Mouse (Mus musculus): ENCODE measurements at regions not wholly inside any gene's neighbourhood (a gene's known extent, or its start where the extent isn't known, plus 50 kb on each side); places are given as distances from the start of the nearest gene placed in this dataset.

DNA sequence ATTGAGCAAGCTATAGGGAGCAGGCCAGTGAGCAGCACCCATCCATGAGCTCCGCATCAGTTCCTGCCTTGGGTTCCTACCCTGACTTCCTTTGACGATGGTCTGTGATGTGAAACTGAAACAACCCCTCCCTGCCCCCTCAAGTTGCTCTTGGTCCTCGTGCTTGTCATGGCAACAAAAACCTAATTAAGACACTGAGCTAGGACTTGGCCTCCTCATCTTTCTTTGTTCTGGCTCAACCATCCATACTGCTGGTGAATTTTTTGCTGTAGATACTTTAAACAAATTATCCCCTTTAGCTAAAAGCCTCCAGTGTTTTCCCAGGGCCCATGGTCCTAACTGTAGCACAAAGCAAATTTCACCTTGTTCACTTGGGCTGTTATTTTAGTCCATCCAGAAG is 129.9 kb upstream of the Peli2 start:
- in situ Hi-C loops (cut with MboI, MseI) = no loop called here

DNA sequence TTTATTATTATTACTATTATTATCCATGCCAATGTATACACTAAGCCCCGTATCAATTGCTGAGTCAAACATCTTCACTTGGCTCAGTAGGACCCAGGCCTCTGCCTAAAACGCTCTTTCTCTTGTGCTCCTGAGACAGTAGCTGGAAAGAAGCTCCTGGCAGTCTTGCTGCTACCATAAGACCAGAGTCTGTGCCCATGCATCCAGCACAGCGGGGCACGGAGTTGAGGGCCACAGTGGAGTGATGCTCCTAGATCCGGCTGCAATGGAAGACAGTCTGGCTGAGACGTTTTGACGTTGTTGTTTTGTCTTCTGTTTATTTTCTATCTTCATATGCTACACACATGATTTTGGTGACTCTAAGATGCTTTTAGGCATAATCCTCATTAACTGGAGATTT is 129.1 kb upstream of the Peli2 start:
- in situ Hi-C loops (cut with MboI, MseI) = no loop called here

DNA sequence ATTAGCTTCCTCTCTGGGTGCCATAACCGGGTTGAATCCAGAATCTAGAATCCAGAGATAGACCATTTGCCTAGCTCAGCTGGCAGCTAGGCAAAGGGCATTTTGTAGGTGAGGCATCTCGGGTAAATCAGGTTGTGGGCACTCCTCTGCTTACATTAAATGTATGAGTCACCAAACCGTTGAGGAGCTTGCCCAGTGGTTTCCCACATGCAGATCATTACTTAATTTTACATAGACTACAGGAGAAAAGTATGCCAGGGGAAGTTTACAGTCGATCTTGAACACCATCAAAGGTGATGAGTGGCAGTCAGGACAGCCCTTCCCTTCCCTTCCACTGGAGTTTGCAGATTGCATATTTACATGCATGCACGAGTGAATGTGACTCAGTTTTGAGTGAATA is 128.5 kb upstream of the Peli2 start:
- in situ Hi-C loops (cut with MboI, MseI) = no loop called here

DNA sequence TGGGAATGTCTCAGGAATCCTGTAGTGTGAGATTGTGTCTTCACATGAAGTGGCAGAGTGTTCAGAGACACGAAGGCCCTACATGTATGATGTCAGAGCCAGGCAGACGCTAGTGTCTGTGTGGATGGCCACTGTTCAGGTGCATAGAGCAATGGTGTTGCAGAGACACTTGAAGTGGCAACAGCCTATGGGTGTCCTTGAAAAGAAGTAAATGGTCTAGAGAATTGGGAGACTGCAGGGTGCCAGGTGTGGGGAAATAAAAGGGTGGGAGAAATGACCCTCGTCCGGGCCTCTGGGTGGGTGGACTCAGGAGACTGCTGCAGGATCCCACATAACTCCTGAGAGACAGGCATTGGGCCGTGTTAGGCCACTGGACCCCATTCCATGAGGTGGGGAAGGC is 127.8 kb upstream of the Peli2 start:
- in situ Hi-C loops (cut with MboI, MseI) = no loop called here

DNA sequence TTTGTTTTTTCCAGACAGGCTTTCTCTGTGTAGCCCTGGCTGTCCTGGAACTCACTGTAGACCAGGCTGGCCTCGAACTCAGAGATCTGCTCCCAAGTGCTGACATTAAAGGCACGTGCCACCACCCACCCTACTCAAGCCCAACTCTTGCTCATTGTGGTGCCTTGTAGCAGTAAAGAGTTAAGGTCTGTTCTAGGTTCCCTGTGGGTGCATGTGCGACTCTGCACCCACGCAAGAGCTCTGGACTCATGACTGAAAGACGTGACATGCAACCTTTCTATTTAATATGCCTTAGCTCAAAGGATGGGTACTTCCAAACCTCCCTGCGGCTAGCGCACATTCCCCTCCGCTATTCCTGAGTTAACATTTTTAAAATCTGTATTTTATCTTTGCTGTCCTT is 121.7 kb upstream of the Peli2 start:
- in situ Hi-C loops (cut with MboI, MseI) = no loop called here

DNA sequence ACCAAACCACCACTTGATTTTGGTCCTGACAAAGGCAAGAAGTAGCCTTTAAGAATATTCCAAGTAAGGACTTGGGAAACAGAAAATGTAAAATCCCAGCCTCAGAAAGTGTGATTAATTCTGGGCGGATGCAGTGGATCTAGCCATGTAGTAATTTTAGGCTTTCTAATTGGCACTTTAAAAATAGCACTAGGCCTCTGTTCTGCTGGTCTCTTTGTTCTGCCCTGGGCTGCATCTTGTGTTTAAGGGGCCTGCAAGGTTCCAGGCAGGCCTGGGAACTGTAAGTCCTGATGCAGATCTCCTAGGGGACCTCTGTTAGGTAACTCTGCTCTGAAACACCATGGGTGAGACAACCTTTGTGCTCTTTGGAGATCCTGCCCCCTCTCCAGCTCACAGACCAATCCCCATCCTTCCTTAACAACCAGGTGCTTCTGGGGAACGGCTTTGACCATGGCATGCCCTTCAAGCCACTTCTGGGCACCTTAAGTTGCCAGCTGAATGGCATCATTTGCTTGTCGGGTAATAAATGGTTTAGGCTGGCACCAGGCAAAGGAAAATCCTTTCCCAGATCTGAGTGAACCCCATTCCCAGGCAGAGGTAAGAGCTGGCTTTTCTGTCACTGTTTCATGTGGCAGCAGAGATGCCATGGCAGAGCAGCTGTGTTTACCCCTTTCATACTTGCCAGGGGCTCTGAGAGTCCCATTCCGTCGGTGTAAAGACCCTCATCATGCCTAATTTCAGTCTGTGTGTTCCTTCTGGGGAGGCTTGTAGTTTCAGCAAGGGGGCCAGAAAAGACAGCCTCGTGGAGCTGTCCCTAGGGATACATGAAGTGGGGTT is 115.3 kb upstream of the Peli2 start:
- in situ Hi-C loops (cut with MboI, MseI) = no loop called here

DNA sequence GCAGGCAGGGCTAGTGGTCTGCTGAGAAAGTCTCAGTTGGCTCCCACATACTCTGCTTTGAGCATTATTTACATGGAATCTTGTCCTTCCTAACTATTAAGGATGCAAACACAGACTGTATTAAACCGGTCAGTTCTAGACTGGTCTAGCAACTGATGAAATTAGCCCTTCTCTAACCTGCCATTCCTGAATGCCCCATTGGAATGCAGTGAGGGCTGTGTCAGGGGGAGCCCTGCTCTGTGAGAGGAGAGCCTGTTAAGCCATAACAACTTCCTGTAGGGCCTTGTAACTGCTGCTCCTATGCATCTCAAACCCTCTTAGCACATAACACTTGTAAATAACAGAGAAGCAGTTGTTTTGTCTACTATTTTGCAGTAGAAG is 114.7 kb upstream of the Peli2 start:
- in situ Hi-C loops (cut with MboI, MseI) = no loop called here

DNA sequence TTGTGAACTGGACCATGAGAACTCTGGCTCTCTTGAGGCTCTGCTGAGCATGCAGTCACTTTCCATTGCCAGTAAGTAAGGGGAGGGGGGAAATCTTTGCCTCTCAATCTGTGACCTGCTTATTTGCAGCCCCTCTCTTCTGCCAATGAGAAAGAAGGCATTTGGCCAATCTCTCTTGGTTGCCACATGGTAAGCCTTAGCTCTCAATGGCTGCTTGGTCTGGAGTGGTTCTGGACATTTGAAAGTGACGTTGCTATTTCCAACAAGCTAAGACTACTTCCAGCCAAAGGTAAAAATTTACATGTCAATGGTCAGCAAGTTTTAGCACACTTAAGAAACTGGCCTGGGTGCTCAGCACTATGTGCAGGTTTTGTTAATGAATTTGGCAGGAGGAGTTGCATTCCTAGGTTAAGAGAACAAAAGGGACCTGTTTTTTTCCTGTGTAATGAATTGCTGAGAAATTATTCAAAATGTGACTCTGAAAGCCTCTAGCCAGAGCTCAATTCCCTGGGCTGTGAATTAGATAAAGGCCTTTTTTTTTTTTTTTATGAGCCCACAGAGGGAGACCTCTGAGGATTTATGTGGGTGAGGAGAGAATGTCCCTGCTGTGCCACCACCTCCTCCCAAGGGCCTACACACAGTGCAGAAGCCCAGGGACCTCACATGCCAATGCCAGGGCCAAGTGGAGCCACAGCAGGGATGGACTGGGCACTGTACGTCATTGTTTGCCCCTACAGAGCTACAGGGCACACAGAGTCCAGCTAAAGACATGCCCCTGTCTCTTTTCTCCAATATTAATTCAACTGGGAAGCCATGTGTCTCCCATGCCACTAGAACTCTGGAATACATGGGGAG is 108.0 kb upstream of the Peli2 start:
- in situ Hi-C loops (cut with MboI, MseI) = no loop called here

DNA sequence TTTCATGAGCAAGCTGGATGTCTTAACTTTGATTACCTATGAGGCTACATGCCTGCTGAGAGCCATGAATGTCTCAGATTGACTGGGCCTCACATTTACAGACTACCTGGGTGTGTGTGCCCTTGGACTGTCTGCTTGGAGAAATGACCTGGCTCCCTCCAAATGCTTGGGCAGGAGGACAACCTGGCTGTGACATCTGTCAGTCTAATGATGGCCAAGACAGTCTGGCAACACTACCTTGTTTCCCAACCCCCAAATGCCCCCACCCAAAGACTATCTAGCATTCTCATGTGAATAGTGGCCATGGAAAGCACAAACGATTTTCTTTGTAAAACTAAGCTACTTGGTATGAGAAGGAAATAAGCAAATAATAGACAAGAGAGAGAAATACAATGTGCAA is 107.2 kb upstream of the Peli2 start:
- in situ Hi-C loops (cut with MboI, MseI) = no loop called here

DNA sequence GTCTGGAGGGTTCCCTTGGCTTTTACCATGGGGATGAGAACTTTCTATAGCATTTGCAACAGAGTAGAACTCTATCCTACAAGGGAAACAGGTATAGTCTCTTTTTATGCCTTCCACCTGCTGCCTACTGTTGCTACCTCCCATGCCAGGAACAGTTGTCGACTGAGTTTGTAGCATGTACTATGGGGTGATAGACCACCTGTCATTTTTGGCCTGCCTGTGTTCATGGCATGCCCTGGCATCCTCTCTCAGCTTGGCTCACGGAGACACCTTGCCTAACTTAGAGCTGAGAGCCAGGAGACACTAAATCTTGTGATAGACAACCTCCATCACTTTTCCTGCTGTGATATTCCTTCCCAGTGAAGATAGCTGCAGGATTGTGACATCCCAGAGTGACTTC is 105.8 kb upstream of the Peli2 start:
- in situ Hi-C loops (cut with MboI, MseI) = no loop called here

DNA sequence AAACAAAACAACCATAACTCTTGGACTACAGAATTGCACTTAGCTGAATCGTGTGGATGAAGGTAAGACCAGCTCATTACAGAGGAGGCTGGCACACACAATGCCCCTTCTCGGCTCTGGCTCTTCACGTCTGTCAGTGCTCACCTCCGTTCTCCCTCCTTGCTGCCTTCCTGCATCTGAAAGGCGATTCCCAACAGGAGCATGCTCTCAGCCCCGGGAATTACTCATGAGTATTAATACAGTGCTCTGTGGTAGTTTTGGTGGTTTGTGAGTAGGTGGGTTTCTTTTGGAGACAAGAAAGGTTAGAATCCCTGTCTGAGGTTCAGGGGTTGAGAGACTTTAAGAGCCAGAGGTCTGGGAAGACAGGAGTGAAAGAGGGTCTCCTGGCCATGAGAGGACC is 102.7 kb upstream of the Peli2 start:
- in situ Hi-C loops (cut with MboI, MseI) = no loop called here

DNA sequence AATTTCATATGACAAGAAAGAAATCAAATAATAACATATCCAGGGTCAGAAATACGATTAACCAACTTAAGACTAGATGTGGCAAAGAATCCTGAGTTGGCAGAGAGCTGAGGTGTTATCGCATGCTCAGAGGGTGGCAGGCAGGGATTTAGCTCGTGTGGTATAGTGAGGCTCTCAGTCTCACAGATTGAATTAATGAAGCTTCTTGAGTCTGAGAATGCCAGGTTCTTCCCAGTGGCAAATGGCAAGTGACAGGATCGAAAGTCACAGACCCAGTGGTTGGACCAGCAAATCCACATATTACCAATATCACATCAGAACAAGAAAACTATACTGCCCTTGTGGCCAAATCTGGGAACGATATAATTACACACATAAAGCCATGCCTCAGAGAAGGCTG is 101.3 kb upstream of the Peli2 start:
- in situ Hi-C loops (cut with MboI, MseI) = no loop called here

DNA sequence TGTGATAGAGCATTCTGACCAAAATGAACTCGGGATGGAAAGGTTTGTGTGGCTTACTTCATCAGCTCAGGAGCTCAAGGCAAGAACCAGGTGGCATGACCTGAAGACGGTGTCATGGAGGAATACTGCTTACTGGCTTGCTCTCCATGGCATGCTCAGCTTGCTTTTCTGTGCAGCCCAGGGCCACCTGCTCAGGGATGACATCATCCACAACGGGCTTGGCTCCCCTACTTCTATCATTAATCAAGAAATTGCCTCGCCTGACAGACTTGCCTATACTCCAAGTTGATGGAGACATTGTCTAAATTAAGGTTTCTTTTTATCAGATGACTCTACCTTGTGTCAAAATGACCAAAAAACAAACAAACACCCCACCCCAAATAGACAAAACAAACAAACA is 98.4 kb upstream of the Peli2 start:
- in situ Hi-C loops (cut with MboI, MseI) = no loop called here

DNA sequence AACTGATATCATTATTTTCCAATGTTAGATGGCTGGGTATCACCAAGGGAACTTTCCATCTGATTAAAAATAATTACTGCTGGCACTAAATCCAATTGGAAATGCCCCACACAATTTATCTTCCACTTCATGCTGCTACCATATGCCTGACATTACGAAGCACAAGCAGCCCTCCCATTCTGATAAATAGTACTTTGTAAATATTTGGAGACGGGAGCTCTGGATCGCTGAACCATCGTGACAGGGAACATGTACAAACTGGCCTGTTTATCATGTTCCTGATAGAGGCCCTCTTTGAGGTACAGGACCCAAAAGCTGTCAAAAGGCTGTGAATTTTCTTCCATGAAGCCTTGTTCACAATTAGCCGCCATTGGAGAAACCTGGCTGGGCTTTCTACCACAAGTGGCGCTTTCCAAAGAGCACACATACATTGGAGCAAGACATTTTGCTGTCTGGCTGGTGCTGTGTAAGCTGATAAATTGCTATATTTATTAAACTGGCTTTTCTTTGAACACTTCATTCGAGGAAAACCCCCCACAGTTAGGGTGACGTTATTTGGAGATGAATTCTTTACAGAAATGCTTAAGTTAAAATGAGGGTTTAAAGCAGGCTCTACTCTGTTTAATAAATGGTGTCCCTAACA is 96.5 kb upstream of the Peli2 start:
- in situ Hi-C loops (cut with MboI, MseI) = no loop called here

DNA sequence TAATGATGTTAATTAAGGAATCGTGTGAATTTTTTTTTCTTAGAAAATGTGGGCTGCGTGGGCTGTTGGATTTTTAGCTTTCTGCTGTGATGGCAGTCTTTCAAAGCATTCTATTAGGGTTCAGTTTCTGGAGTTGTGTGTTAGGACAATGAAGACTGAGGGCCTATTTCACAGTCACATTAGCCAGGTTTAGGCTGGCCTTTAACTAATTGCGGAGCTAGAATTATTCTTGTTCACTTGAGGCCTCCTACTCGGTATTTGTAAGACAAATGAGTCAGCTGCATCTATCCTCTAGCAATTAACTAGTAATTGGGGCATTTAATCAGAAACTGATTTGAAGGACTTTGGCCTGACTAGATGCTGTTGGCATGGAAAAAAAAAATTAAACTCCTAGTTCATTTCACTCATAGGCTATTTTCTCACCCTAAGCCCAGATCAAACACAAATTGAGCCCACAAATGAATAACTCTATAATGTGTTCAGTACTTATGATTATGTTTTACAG is 81.3 kb upstream of the Peli2 start:
- in situ Hi-C loops (cut with MboI, MseI) = loop anchor here (25.0 kb wide), 1 partner anchor 1677 kb away; no protein-coding TSS in a partner anchor

DNA sequence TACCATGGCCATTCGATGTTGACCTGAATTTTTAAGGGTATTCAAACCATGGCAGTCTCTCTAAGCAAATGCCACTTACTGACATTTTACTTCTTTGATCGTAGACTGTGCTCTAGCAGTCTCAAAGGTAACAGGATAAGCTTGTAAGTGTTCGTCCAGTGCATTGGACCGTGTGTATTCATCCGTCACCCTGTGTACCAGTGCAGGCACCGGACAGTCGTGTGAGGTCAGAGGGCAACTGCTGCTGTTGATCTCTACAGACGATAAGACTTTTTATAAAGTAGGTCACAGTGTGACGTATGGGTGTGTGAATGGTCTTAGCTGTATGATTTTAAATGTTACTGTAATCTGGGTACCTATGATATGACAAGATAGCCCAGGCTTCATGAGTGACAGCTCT is 74.5 kb upstream of the Peli2 start:
- in situ Hi-C loops (cut with MboI, MseI) = loop anchor here (25.0 kb wide), 1 partner anchor 1684 kb away; no protein-coding TSS in a partner anchor

DNA sequence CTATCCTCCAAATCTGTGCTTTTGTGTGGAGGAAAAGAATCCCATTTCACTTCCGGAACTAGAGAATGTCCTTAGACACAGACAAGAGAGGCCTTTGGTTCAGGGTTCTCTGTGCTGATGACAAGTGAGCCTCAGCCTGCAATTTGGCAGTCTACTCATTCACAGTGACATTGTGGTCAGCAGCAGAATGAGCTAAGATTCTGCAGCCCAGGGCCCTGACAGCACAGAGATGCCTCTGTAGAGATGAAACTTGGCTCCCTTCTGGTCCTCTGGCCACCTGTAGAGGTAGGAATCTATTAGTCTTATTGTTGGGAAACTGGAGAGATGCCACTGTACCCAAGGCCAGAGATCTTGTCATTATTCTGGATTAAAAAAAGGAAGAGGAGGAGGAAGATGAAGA is 73.8 kb upstream of the Peli2 start:
- in situ Hi-C loops (cut with MboI, MseI) = loop anchor here (25.0 kb wide), 1 partner anchor 1685 kb away; no protein-coding TSS in a partner anchor

DNA sequence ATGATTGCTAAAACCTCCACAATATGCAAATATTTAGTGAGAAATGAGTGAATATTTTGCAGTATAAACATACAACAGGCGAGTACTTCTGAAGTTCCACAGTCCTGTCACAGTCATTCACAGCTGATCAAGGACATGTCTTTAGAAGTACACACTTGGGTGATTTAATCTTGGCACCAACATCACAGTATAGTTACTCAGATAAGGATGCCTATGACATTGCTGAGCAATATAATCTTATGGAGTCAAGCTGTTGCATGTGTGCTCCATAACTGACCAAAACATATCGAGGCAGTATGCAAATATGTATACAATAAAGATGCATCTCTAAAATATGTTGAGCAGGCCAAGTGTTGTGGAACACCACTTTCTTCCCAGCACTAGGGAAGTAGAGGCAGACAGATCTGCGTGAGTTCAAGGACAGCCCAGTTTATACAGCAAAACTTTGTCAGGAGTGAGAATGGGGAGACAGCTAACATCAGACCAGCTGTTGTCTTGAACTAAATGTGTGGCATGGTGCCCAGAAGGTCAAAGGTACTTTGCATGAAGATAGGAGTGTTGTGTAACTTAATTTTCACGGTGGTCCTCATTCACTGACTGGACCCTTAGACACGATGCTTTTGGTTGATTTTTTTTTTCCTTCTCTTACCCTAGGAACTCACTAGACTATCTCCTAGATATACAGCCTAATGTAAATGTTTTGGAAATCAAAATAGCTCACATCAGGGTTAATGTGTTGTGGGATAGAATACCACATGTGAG is 70.7 kb upstream of the Peli2 start:
- in situ Hi-C loops (cut with MboI, MseI) = loop anchor here (10.0 to 25.0 kb wide), 2 partner anchors 125 to 1688 kb away; no protein-coding TSS in a partner anchor

DNA sequence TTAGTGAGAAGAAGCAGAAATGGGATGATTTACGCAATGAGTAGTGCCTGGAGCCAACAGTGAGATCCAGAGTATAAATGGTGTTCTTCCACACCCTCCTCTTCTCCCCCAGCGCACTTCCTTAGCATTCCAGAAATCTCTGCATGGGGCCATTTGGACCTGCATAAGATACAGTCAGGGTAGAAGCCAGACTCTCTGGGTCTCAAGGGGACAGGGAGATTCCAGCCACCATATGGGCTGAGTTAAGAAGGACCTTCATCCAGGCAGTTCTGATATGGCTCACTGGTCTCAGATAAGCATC is 70.2 kb upstream of the Peli2 start:
- in situ Hi-C loops (cut with MboI, MseI) = loop anchor here (10.0 kb wide), 1 partner anchor 126 kb away; no protein-coding TSS in a partner anchor

DNA sequence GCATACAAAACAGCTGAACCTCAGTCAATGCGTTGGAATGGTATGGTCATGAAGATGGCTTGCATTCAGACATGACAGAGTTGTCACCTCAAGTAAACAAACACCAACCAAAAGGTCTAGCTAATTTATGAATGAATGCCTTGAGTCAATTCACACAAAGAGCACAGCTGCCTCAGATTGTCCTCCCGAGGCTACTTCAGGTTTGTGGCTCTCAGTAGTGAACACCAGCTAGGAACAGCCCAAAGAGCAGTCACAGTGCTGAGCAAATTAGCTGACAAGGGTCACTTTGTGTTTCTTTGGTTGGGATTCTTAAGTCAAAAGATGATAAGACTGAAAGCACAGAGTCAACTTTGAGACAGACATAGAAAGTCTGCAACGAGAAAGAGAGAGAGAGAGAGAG is 68.7 kb upstream of the Peli2 start:
- in situ Hi-C loops (cut with MboI, MseI) = loop anchor here (10.0 kb wide), 1 partner anchor 127 kb away; no protein-coding TSS in a partner anchor

DNA sequence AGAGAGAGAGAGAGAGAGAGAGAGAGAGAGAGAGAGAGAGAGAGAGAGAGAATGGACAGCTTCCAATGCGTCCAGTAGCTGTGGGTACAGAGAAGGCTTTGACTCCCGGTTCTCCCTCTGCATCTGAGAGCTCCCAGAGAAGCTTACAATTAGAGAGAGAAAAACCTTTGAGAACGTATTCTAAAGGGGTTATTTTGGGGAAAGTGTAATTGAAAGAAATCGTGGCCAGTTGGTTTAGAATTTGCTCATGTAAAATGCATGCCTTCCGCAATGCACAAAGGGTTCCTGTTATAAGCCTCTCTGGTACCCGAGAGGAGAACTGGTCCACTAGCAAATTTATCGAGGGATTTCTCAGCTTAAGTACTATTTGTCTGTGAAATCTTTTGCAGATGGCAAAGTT is 68.2 kb upstream of the Peli2 start:
- in situ Hi-C loops (cut with MboI, MseI) = loop anchor here (10.0 kb wide), 1 partner anchor 128 kb away; no protein-coding TSS in a partner anchor

Data from T-helper 2 cell (primary cell).